Mouse (Mus musculus) E14TG2a.4 (cell line): ENCODE measurements around the gene Grin3a.

Experiments
- CTCF ChIP-seq: conservative IDR thresholded peaks from 2 replicates; pipeline ENCODE4 v1.5.1; 2014; ENCODE audit warnings: low read length
- NANOG ChIP-seq: IDR thresholded peaks from 2 replicates; pipeline ENCODE4 v1.6.1; 2014; ENCODE audit warnings: borderline replicate concordance, low read length, mixed read lengths

- TF ChIP-seq CTCF (no peak), NANOG (no peak)
These were observed 15.1 kb upstream of the Grin3a start for GRCm38 (mm10) chr4:49860611-49861010.
